ENCODE assay signal across 21 mouse cellular contexts in genomic region chr12:72021543-72021942, GRCm38 (mm10). TPM values are rescaled to one million over a fixed set of nuclear protein-coding genes. Genes with fewer than 3 reads are reported as not detected.
DNase-seq lines count a peak whose midpoint lies in the region; ATAC-seq and TF ChIP-seq lines count a peak whose summit lies in the region.
"Had no signal": no experiment of that assay in that cellular context is flagged by ENCODE, and none has a peak within 500 bp of the region (broad histone marks: within the 10 kb centered on the region; RNA-seq: fewer than 3 reads in every experiment).

No protein-coding gene starts in this region.

- H3K27me3 ChIP-seq in kidney, embryonic 15.5 days: no peaks in the 10 kb centered on the region
- H3K27me3 ChIP-seq in heart, embryonic 15.5 days: no peaks in the 10 kb centered on the region
- H3K27me3 ChIP-seq in kidney, postnatal 0 days (ENCODE audit: insufficient read depth, low read length): no peaks in the 10 kb centered on the region
- no peaks in the 10 kb centered on the region for H3K27me3 ChIP-seq in thymus, adult 2 months (ENCODE audit: control insufficient read depth, insufficient read depth, low read length)
- H3K27me3 ChIP-seq: embryonic facial prominence, embryonic 13.5 days; hindbrain, embryonic 12.5 days; intestine, embryonic 15.5 days; liver, embryonic 12.5 days; midbrain, embryonic 12.5 days; neural tube, embryonic 15.5 days; stomach, embryonic 15.5 days had no signal

- no peak overlapping the region for H3K27ac ChIP-seq in kidney, embryonic 15.5 days
- peak overlapping the region; percentile 80 for H3K27ac ChIP-seq in heart, embryonic 15.5 days
- H3K27ac ChIP-seq in kidney, postnatal 0 days: no peak overlapping the region
- H3K27ac ChIP-seq in thymus, adult 2 months (ENCODE audit: control insufficient read depth, insufficient read depth, low read length): no peak overlapping the region
- H3K27ac ChIP-seq: embryonic facial prominence, embryonic 13.5 days; hindbrain, embryonic 12.5 days; intestine, embryonic 15.5 days; liver, embryonic 12.5 days; macrophage; midbrain, embryonic 12.5 days; stomach, embryonic 15.5 days had no signal

- H3K4me3 ChIP-seq in kidney, embryonic 15.5 days (replicated peaks): no peak overlapping the region
- H3K4me3 ChIP-seq in heart, embryonic 15.5 days: no peak overlapping the region
- no peak overlapping the region for H3K4me3 ChIP-seq in kidney, postnatal 0 days (replicated peaks; ENCODE audit: low read depth, low read length)
- H3K4me3 ChIP-seq in thymus, adult 2 months (ENCODE audit: control insufficient read depth, insufficient read depth, low read length): no peak overlapping the region
- H3K4me3 ChIP-seq: embryonic facial prominence, embryonic 13.5 days; hindbrain, embryonic 12.5 days; intestine, embryonic 15.5 days; liver, embryonic 12.5 days; midbrain, embryonic 12.5 days; neural tube, embryonic 15.5 days; stomach, embryonic 15.5 days had no signal

- no peak; the same call in 1 of the 2 replicates for ATAC-seq in kidney, embryonic 15.5 days (replicated peaks; ENCODE audit: low FRiP score)
- ATAC-seq in heart, embryonic 15.5 days (replicated peaks; ENCODE audit: insufficient number of reproducible peaks, insufficient read depth, low FRiP score, low read depth): peak; percentile 60; the same call in 1 of the 2 replicates
- no peak for ATAC-seq in kidney, postnatal 0 days (replicated peaks; ENCODE audit: low FRiP score, low read depth)
- ATAC-seq: intestine, embryonic 15.5 days; liver, embryonic 12.5 days; Patski had no signal

- no peak for TF ChIP-seq POLR2A in thymus, adult 2 months (IDR thresholded peaks at IDR 0.05; ENCODE audit: control insufficient read depth, extremely low read depth, insufficient read depth, low read length, poor library complexity)

- H3K4me2 ChIP-seq in kidney, embryonic 15.5 days: no peak overlapping the region
- H3K4me2 ChIP-seq in heart, embryonic 15.5 days: no peak overlapping the region
- H3K4me2 ChIP-seq in kidney, postnatal 0 days (ENCODE audit: low read length): no peak overlapping the region
- H3K4me2 ChIP-seq: embryonic facial prominence, embryonic 13.5 days; hindbrain, embryonic 12.5 days; intestine, embryonic 15.5 days; liver, embryonic 12.5 days; midbrain, embryonic 12.5 days; stomach, embryonic 15.5 days had no signal

- TF ChIP-seq CTCF in kidney, postnatal 0 days (IDR thresholded peaks at IDR 0.05; ENCODE audit: low read depth): no peak
- TF ChIP-seq CTCF in thymus, adult 2 months (IDR thresholded peaks at IDR 0.05; ENCODE audit: borderline replicate concordance, control insufficient read depth, extremely low read depth, insufficient read depth, low read length, poor library complexity): no peak

- H3K4me1 ChIP-seq in kidney, embryonic 15.5 days: peaks cover 7% of the 10 kb centered on the region; the same call in 1 of the 2 replicates
- H3K4me1 ChIP-seq in heart, embryonic 15.5 days (replicated peaks): peaks cover 20% of the 10 kb centered on the region
- H3K4me1 ChIP-seq in kidney, postnatal 0 days (replicated peaks; ENCODE audit: insufficient read depth, low read length): no peaks in the 10 kb centered on the region
- no peaks in the 10 kb centered on the region for H3K4me1 ChIP-seq in thymus, adult 2 months (replicated peaks; ENCODE audit: control insufficient read depth, insufficient read depth, low read length)
- H3K4me1 ChIP-seq: intestine, embryonic 15.5 days; midbrain, embryonic 12.5 days; stomach, embryonic 15.5 days had no signal

- 21% methylated on average over 5 of the region's 5 CpGs for WGBS in kidney, embryonic 15.5 days
- 12% methylated on average over 5 of the region's 5 CpGs for WGBS in heart, embryonic 15.5 days
- WGBS in kidney, postnatal 0 days: 29% methylated on average over 5 of the region's 5 CpGs
- 79% methylated on average over 5 of the region's 5 CpGs for WGBS in thymus, adult 2 months

- H3K36me3 ChIP-seq in kidney, embryonic 15.5 days: no peaks in the 10 kb centered on the region
- H3K36me3 ChIP-seq in heart, embryonic 15.5 days: peaks cover 3% of the 10 kb centered on the region; the same call in 1 of the 2 replicates
- H3K36me3 ChIP-seq in kidney, postnatal 0 days (ENCODE audit: insufficient read depth, low read length): no peaks in the 10 kb centered on the region
- no peaks in the 10 kb centered on the region for H3K36me3 ChIP-seq in thymus, adult 2 months (ENCODE audit: control insufficient read depth, insufficient read depth, low read length)
- H3K36me3 ChIP-seq: embryonic facial prominence, embryonic 13.5 days; hindbrain, embryonic 12.5 days; intestine, embryonic 15.5 days; liver, embryonic 12.5 days; midbrain, embryonic 12.5 days; neural tube, embryonic 15.5 days; stomach, embryonic 15.5 days had no signal

- 0 out of 2 replicates have a peak, but pooled peaks cover 6% of the 10 kb centered on the region for H3K9me3 ChIP-seq in kidney, embryonic 15.5 days (replicated peaks)
- H3K9me3 ChIP-seq in heart, embryonic 15.5 days (replicated peaks): no peaks in the 10 kb centered on the region; the same call in 1 of the 2 replicates
- H3K9me3 ChIP-seq in kidney, postnatal 0 days (replicated peaks; ENCODE audit: low read length): no peaks in the 10 kb centered on the region
- H3K9me3 ChIP-seq: embryonic facial prominence, embryonic 13.5 days; hindbrain, embryonic 12.5 days; intestine, embryonic 15.5 days; midbrain, embryonic 12.5 days; neural tube, embryonic 15.5 days; stomach, embryonic 15.5 days had no signal

- DNase-seq in kidney, adult 11 months: peak; percentile 37
- peak; percentile 24 for DNase-seq in heart, adult 8-10 months (ENCODE audit: low spot score)
- peak; percentile 75 for DNase-seq in kidney, postnatal 0 days (ENCODE audit: low spot score)
- no peak for DNase-seq in thymus, adult 2 months
- no peak for DNase-seq in urinary bladder, postnatal 25 days (ENCODE audit: low spot score)
- no peak for DNase-seq in urinary bladder, postnatal 14 days (ENCODE audit: low spot score)
- DNase-seq: gastrocnemius, postnatal 36 days; layer of hippocampus, adult 9-11 months; thymus, postnatal 36 days had no signal

- H3K9ac ChIP-seq in kidney, embryonic 15.5 days: no peak overlapping the region
- H3K9ac ChIP-seq in heart, embryonic 15.5 days: no peak overlapping the region
- no peak overlapping the region for H3K9ac ChIP-seq in kidney, postnatal 0 days (ENCODE audit: low read depth, low read length)
- H3K9ac ChIP-seq: embryonic facial prominence, embryonic 13.5 days; hindbrain, embryonic 12.5 days; intestine, embryonic 15.5 days; liver, embryonic 12.5 days; midbrain, embryonic 12.5 days; neural tube, embryonic 15.5 days; stomach, embryonic 15.5 days had no signal

RNA-seq across cellular contexts. Expression of gene Gpr135, which starts 49.4 kb away (rescaled TPM):
- 0.57 and 0.85 TPM in 2 replicates for polyA plus RNA-seq in kidney, embryonic 15.5 days (2015; fragmentation: Nextera tagmentation; extraction: Ambion mirVana)
- total RNA-seq in heart, adult 8-10 months (2022): under 1 TPM; 0.26 to 0.41 (median 0.31) TPM
- 0.48 and 0.60 TPM in 2 replicates for polyA plus RNA-seq in heart, embryonic 15.5 days (2015; fragmentation: Nextera tagmentation; extraction: Ambion mirVana)
- 2.2 and 2.3 TPM in 2 replicates for polyA plus RNA-seq in kidney, postnatal 0 days (2015; fragmentation: Nextera tagmentation; extraction: Ambion mirVana)
- 0.73 and 0.96 TPM in 2 replicates for polyA plus RNA-seq in thymus, adult 2 months (2012; rRNA removed)
- total RNA-seq: common myeloid progenitor, adult 5-6 weeks had no signal
- polyA plus RNA-seq: macrophage had no signal

Comparison
In these comparisons a context has a peak if more than half of its experiments do, and no peak if none do; other contexts are left out.
1. DNase-seq: peak in kidney, adult 11 months (single experiment), heart, adult 8-10 months (single experiment) and kidney, postnatal 0 days (single experiment); none in thymus, adult 2 months (single experiment), urinary bladder, postnatal 25 days (single experiment) and urinary bladder, postnatal 14 days (single experiment).